Mouse (Mus musculus): ENCODE measurements at regions not wholly inside any gene's neighbourhood (a gene's known extent, or its start where the extent isn't known, plus 50 kb on each side); places are given as distances from the start of the nearest gene placed in this dataset.
"Not testable (repeated sequence)": the region's sequence is repeated elsewhere in the genome, so short reads cannot be mapped to it uniquely, and the experiment has no call there.

- 75% methylated on average over 2 of the region's 2 CpGs for WGBS
- Histone ChIP-seq H3K4me1 (no peaks in the 10 kb centered on the region), H3K4me2 (replicated peaks) (no peak overlapping the region), H3K4me3 (no peak overlapping the region), H3K27me3 (no peaks in the 10 kb centered on the region), H3K36me3 (no peaks in the 10 kb centered on the region), H3K27ac (replicated peaks) (no peak overlapping the region), H3K9me3 (no peaks in the 10 kb centered on the region), H3K9ac (replicated peaks) (no peak overlapping the region)
- ATAC-seq (replicated peaks), result no peak
Measured at GRCm38 (mm10) chr13:16424147-16424546, 412.5 kb downstream of the Inhba start.

DNA sequence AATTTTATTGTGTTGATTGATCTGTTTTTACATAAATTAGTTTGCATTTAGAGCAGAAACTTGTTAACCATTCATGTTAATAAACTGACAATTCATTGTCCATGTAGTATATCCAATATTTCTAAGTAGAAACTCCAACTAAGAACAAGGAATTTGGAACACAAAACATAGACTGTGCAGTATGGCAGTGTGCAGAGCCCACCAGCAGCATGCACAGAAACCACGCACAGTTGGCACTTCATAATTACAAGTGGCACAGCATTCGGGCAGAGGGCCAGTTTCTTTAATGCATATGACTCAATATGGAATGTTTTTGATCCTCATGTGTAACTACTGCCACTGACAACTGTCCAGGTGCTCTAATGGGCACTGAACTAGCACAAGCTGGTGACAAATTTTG is 423.8 kb downstream of the Inhba start:
- Histone ChIP-seq H3K4me3 (no peak overlapping the region), H3K27me3 (no peaks in the 10 kb centered on the region), H3K36me3 (no peaks in the 10 kb centered on the region), H3K27ac (replicated peaks) (no peak overlapping the region), H3K9me3 (no peaks in the 10 kb centered on the region), H3K4me1 (no peaks in the 10 kb centered on the region), H3K9ac (replicated peaks) (no peak overlapping the region), H3K4me2 (replicated peaks) (no peak overlapping the region)
- 60% methylated on average over 2 of the region's 2 CpGs for WGBS
- ATAC-seq (replicated peaks), result peak; percentile 86; the same call in 1 of the 2 replicates

GRCm38 (mm10) chr13:16453234-16453633 is 441.6 kb downstream of the Inhba start:
- ATAC-seq (replicated peaks), result no peak
- Histone ChIP-seq H3K27ac (replicated peaks) (no peak overlapping the region), H3K4me1 (no peaks in the 10 kb centered on the region), H3K4me2 (replicated peaks) (no peak overlapping the region), H3K36me3 (no peaks in the 10 kb centered on the region), H3K9ac (replicated peaks) (no peak overlapping the region), H3K27me3 (no peaks in the 10 kb centered on the region), H3K9me3 (no peaks in the 10 kb centered on the region), H3K4me3 (no peak overlapping the region)

- Histone ChIP-seq H3K27ac (replicated peaks) (no peak overlapping the region), H3K9me3 (no peaks in the 10 kb centered on the region), H3K4me3 (no peak overlapping the region), H3K4me2 (replicated peaks) (no peak overlapping the region), H3K9ac (replicated peaks) (no peak overlapping the region), H3K4me1 (no peaks in the 10 kb centered on the region), H3K27me3 (no peaks in the 10 kb centered on the region), H3K36me3 (no peaks in the 10 kb centered on the region)
- 77% methylated on average over 2 of the region's 2 CpGs for WGBS
- ATAC-seq (replicated peaks), result no peak
Measured at GRCm38 (mm10) chr13:16459743-16460142, 448.1 kb downstream of the Inhba start.

GRCm38 (mm10) chr13:16461681-16462080 is 450.0 kb downstream of the Inhba start:
- H3K9ac ChIP-seq (replicated peaks), result no peak overlapping the region
- H3K4me2 ChIP-seq (replicated peaks), result no peak overlapping the region
- no peaks in the 10 kb centered on the region for H3K36me3 ChIP-seq
- 88% methylated on average over 2 of the region's 2 CpGs for WGBS
- H3K4me3 ChIP-seq, result no peak overlapping the region
- no peaks in the 10 kb centered on the region for H3K4me1 ChIP-seq
- H3K27ac ChIP-seq (replicated peaks), result no peak overlapping the region
- ATAC-seq (replicated peaks), result no peak
- H3K27me3 ChIP-seq, result no peaks in the 10 kb centered on the region
- H3K9me3 ChIP-seq, result no peaks in the 10 kb centered on the region

DNA sequence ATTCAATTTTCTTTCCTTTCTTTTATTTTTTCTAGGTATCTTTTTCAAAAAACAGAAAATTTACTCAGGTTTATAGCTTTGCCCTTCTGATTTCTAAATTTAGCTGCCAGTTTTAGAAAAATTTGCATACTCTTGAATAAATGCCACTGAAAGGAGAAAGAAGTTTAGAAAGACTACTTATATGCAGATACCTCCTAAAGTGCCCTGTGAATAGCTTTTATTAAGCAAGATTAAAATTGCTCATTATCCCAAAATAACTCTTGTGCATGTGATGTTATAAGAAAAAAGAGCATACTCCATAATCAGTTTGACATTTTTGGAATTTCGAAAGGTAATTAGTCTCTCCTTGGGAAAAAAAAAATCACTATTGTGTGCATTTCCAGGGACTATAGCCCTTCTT is 453.2 kb downstream of the Inhba start:
- Histone ChIP-seq H3K4me3 (no peak overlapping the region), H3K27me3 (no peaks in the 10 kb centered on the region), H3K4me2 (replicated peaks) (no peak overlapping the region), H3K36me3 (no peaks in the 10 kb centered on the region), H3K9ac (replicated peaks) (no peak overlapping the region), H3K27ac (replicated peaks) (no peak overlapping the region), H3K9me3 (no peaks in the 10 kb centered on the region), H3K4me1 (no peaks in the 10 kb centered on the region)
- WGBS, result 47% methylated on average over 1 of the region's 1 CpGs
- ATAC-seq (replicated peaks), result no peak

- ATAC-seq (replicated peaks), result no peak
- WGBS, result 30% methylated on average over 1 of the region's 1 CpGs
- no peak overlapping the region for H3K9ac ChIP-seq (replicated peaks)
- H3K27me3 ChIP-seq, result no peaks in the 10 kb centered on the region
- H3K4me3 ChIP-seq, result no peak overlapping the region
- H3K9me3 ChIP-seq, result no peaks in the 10 kb centered on the region
- H3K36me3 ChIP-seq, result no peaks in the 10 kb centered on the region
- no peak overlapping the region for H3K4me2 ChIP-seq (replicated peaks)
- H3K4me1 ChIP-seq, result no peaks in the 10 kb centered on the region
- no peak overlapping the region for H3K27ac ChIP-seq (replicated peaks)
Measured at GRCm38 (mm10) chr13:16465317-16465716, 453.7 kb downstream of the Inhba start.

- Histone ChIP-seq H3K27ac (replicated peaks) (no peak overlapping the region), H3K27me3 (no peaks in the 10 kb centered on the region), H3K4me3 (no peak overlapping the region), H3K4me2 (replicated peaks) (no peak overlapping the region), H3K9ac (replicated peaks) (no peak overlapping the region), H3K9me3 (no peaks in the 10 kb centered on the region), H3K36me3 (no peaks in the 10 kb centered on the region), H3K4me1 (no peaks in the 10 kb centered on the region)
- ATAC-seq (replicated peaks), result no peak
- 94% methylated on average over 1 of the region's 1 CpGs for WGBS
Measured at GRCm38 (mm10) chr13:16465812-16466211, 454.2 kb downstream of the Inhba start.

- ATAC-seq (replicated peaks), result no peak
- no peak overlapping the region for H3K9ac ChIP-seq (replicated peaks)
- no peaks in the 10 kb centered on the region for H3K4me1 ChIP-seq
- no peaks in the 10 kb centered on the region for H3K9me3 ChIP-seq
- no peak overlapping the region for H3K4me3 ChIP-seq
- WGBS, result 84% methylated on average over 1 of the region's 1 CpGs
- H3K4me2 ChIP-seq (replicated peaks), result no peak overlapping the region
- no peak overlapping the region for H3K27ac ChIP-seq (replicated peaks)
- H3K36me3 ChIP-seq, result no peaks in the 10 kb centered on the region
- H3K27me3 ChIP-seq, result no peaks in the 10 kb centered on the region
Measured at GRCm38 (mm10) chr13:16476515-16476914, 464.9 kb downstream of the Inhba start.

DNA sequence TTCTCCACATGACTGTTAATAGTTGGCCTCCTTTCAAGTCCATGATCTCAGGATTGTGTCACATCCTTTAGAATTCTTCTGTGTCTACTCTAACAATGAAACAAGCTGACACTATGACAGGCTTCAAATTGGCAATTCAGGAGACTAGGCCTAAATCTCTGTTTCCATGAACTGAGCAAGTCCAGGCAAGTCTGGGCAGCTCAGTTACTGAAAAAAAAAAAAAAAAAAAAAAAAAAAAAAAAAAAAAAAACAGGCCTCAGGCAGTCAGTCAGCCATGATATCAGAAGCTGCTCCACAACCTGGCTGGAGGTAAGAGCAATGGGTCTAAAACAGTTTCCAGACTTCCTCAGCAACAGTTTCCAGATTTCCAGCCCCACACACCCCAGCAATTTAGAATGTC is 475.6 kb downstream of the Inhba start:
- ATAC-seq (replicated peaks), result no peak
- H3K27ac ChIP-seq (replicated peaks), result no peak overlapping the region
- H3K9me3 ChIP-seq, result no peaks in the 10 kb centered on the region
- H3K27me3 ChIP-seq, result no peaks in the 10 kb centered on the region
- H3K4me1 ChIP-seq, result no peaks in the 10 kb centered on the region
- no peak overlapping the region for H3K9ac ChIP-seq (replicated peaks)
- H3K4me3 ChIP-seq, result no peak overlapping the region
- H3K4me2 ChIP-seq (replicated peaks), result no peak overlapping the region
- H3K36me3 ChIP-seq, result no peaks in the 10 kb centered on the region

DNA sequence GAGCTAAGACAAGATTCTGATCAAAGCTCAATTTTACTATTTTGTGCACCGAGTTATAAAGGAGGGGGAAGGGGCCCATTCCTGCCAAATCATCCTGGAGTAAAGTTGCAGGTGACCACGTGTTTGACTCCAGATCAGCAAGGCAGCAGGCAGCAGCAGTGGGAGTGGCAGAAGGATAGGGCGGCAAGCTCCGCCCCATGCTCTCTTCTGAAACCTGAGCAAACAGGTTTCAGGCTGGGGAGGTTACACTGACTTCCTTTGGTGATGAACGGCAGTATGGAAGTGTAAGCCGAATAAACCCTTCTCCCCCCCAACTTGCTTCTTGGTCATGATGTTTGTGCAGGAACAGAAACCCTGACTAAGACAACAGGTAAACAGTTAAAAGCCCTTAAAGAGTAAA is 479.0 kb downstream of the Inhba start:
- not testable (repeated sequence) for ATAC-seq (replicated peaks); H3K27me3 ChIP-seq; H3K4me3 ChIP-seq; H3K36me3 ChIP-seq; H3K9me3 ChIP-seq; H3K9ac ChIP-seq (replicated peaks); H3K4me2 ChIP-seq (replicated peaks); H3K4me1 ChIP-seq; H3K27ac ChIP-seq (replicated peaks)
- 56% methylated on average over 6 of the region's 6 CpGs for WGBS

- H3K36me3 ChIP-seq, result no peaks in the 10 kb centered on the region
- H3K4me2 ChIP-seq (replicated peaks), result no peak overlapping the region
- no peaks in the 10 kb centered on the region for H3K9me3 ChIP-seq
- 56% methylated on average over 1 of the region's 1 CpGs for WGBS
- no peak for ATAC-seq (replicated peaks)
- H3K4me3 ChIP-seq, result no peak overlapping the region
- H3K27me3 ChIP-seq, result no peaks in the 10 kb centered on the region
- no peak overlapping the region for H3K9ac ChIP-seq (replicated peaks)
- no peak overlapping the region for H3K27ac ChIP-seq (replicated peaks)
- H3K4me1 ChIP-seq, result no peaks in the 10 kb centered on the region
Measured at GRCm38 (mm10) chr13:16498052-16498451, 486.4 kb downstream of the Inhba start.

DNA sequence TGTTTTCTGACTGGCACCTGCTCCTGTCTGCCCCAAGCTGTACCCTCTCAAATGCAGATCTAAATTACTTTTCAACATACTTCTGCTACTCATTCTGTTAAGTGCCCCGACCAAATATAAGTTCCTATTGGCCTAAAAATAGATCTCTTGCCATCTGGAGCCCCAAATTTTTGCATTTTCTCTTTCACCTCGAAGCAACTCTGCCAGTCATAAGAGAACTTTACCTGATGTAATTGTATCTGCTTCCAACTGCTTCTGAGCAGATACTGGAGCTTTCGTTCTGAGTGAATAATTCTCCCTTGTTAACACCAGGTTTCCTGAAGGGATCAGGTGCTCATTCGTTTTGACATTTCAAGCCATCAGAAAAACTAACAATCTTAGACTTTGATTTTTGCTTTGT is 501.2 kb downstream of the Inhba start:
- H3K9ac ChIP-seq (replicated peaks), result no peak overlapping the region
- no peak overlapping the region for H3K27ac ChIP-seq (replicated peaks)
- H3K36me3 ChIP-seq, result no peaks in the 10 kb centered on the region
- H3K4me2 ChIP-seq (replicated peaks), result no peak overlapping the region
- no peak for ATAC-seq (replicated peaks)
- 77% methylated on average over 4 of the region's 4 CpGs for WGBS
- H3K27me3 ChIP-seq, result no peaks in the 10 kb centered on the region
- H3K4me3 ChIP-seq, result no peak overlapping the region
- no peaks in the 10 kb centered on the region for H3K9me3 ChIP-seq
- H3K4me1 ChIP-seq, result no peaks in the 10 kb centered on the region

- H3K4me3 ChIP-seq, result no peak overlapping the region
- no peak overlapping the region for H3K9ac ChIP-seq (replicated peaks)
- ATAC-seq (replicated peaks), result no peak
- no peak overlapping the region for H3K27ac ChIP-seq (replicated peaks)
- no peaks in the 10 kb centered on the region for H3K27me3 ChIP-seq
- H3K4me2 ChIP-seq (replicated peaks), result no peak overlapping the region
- no peaks in the 10 kb centered on the region for H3K36me3 ChIP-seq
- no peaks in the 10 kb centered on the region for H3K9me3 ChIP-seq
- no peaks in the 10 kb centered on the region for H3K4me1 ChIP-seq
Measured at GRCm38 (mm10) chr13:16515195-16515594, 503.5 kb downstream of the Inhba start.
